Mouse (Mus musculus): ENCODE measurements at regions not wholly inside any gene's neighbourhood (a gene's known extent, or its start where the extent isn't known, plus 50 kb on each side); places are given as distances from the start of the nearest gene placed in this dataset.

DNA sequence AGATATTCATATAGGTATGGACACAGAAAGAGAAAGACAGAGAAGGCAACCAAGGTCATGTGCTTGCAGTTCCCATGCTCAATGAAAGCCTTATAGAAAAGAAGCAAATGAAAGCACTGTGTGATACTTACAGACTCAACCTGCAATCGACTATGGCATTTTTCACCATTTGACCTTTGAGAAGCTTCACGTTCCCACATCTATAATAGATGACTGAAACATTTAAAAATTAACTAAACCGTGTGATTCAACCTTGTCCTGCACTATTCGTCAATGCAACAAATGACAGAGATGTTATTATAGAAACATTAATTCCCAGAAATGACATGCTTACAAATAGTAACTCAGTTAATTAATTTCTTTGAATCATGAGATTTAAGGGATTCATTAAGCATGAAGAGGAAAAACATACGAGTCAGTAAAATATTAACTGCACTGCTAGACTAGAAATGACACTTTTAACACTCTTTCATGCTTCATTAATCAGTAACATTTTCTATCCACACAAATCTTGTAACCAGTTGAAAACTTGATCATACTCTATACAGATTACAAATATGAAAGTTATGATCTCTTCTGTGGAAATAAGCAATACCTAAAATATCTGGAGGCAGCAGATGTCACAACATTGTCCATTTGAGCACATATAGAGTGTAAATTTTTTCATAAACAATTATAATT lies 545.2 kb upstream of the N6amt1 start:
- DNase-seq (ENCODE audit: low spot score): no peak

GRCm38 (mm10) chr16:86806374-86806773 lies 547.6 kb upstream of the N6amt1 start:
- DNase-seq (ENCODE audit: low spot score): no peak

GRCm38 (mm10) chr16:86776086-86776485 lies 577.9 kb upstream of the N6amt1 start:
- DNase-seq (ENCODE audit: low spot score): no peak

DNA sequence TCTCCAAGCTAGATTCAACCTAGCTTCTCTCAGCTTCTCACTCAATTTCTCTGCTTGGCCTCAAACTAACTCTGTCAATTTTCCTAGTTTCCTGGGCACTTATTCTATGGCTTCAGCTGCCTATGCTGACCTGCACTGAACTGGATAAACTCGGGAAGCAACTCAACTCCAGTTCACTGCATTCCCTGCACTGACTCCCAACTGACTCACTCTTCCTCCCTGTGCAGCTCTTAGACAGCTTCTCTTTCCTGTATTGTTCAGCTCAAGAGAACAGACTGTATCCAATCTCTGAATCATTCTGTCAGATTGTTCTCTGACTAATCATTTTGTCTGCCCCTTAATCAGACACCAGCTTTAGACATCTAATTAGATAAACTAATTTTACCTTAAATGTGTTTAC lies 581.4 kb upstream of the N6amt1 start:
- DNase-seq (ENCODE audit: low spot score): no peak

DNA sequence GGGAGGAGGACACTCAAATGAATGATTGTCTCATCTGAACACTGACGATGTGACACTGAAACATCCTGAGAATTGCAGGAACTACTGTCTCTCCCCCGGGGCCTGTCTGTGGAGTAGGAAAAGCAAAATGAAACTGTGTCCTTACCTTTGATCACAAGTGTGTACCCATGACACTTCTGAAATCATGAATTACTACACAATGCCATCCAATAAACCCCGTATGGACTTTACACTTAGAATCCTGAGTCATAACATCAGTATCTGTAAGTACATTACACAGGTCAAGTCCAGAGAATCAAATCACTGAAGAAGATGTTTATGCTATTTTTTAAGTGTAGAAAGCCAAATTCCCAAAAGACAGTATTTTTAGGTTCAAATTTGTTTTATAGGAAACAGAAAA lies 585.1 kb upstream of the N6amt1 start:
- DNase-seq (ENCODE audit: low spot score): no peak

- no peak for DNase-seq (ENCODE audit: low spot score)
Measured at GRCm38 (mm10) chr16:86768355-86768754, 585.6 kb upstream of the N6amt1 start.

DNA sequence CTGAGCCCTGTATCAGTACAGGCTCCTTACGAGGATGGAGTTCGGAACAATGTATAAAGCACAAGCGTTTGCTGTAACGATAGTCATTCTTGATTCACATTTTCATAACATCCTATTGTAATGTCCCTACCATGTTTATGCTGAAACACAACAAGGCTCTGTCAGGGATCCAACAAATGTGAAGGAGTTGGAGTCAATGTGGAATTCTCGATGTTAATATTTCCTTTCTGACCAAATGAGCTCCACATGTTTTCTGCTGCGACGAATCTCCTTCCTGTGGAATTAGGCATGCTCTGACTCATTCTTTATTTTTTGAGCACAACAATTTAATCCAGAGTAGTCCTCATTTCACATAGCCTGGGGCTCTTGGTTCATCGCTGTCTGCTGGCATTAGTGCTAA lies 588.0 kb upstream of the N6amt1 start:
- no peak for DNase-seq (ENCODE audit: low spot score)

GRCm38 (mm10) chr16:86741236-86741635 lies 612.7 kb upstream of the N6amt1 start:
- DNase-seq (ENCODE audit: low spot score): no peak

DNA sequence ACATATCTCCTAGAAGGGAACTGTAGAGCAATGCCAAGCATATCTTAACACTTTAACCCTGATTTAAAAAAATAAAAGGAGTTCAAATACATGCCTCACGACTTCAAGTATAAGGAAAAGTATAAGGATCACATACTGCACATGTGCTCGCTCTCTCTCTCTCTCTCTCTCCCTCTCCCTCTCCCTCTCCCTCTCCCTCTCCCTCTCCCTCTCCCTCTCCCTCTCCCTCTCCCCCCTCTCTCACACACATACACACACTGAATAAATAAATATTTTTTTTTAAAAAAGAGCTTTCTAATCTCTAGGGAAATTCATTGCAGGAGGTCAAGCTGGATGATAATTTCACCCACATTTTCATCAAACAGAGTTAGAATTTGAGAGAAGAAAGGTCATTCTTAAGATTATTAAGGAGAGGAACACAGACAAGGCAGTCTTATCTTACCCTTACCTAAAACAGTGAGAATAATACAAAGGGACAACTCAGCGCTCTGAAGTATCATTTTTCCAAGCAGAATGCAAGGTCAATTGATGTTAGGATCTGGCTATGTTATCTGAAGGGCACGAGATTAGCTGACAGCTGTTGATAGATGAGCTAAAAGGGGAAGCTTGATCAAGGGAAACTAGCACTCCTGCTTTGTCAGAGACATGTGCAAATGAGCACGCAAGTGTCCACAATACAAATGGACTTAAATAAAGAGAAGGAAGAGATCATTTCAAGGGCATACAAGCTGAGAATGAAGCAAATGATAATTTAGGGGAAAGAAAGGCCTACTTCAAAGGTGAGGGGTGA lies 634.8 kb upstream of the N6amt1 start:
- DNase-seq (ENCODE audit: low spot score): no peak

GRCm38 (mm10) chr16:86718353-86718752 lies 635.6 kb upstream of the N6amt1 start:
- DNase-seq (ENCODE audit: low spot score): no peak

DNA sequence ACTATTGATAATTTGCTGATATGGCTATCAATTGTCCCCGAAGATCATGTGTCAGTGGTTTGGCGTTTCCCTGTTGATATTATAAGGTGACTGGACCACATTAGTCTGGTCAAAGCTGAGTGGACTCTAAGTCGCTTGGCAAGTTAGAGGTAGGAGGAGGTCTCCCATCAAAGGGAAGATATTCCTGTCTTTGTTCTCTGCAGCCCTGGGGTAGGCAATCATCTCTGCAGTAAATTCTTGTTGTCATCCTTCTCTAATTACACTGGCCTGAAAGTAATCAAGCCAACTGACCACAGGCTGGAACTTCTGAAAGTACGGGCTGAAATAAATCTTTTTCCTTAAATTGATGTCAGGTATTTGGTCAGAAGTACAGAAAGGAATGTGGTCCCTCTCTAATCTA lies 652.3 kb upstream of the N6amt1 start:
- no peak for DNase-seq (ENCODE audit: low spot score)

- DNase-seq (ENCODE audit: low spot score): no peak
Measured at GRCm38 (mm10) chr16:86694497-86694896, 659.5 kb upstream of the N6amt1 start.

GRCm38 (mm10) chr16:86659154-86659553 lies 694.8 kb upstream of the N6amt1 start:
- DNase-seq (ENCODE audit: low spot score): no peak

DNA sequence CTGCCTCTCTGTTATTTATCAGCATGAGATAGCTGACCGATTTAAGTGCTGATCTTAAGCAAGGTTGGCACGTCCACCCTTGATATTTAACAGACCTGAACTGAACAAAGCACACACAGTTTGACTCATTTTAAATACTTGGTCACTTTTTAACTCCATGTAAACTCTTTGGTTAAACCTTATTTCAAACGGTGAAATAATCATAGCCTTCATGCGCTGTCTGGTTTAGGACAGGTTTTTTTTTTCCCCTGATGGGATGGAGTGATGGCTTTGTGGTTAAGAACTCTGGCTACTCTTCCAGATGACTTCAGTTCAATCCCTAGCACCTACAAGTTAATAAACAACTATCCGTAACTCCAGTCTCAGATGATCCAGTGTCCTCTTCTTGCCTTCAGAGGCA lies 706.7 kb upstream of the N6amt1 start:
- no peak for DNase-seq (ENCODE audit: low spot score)

DNA sequence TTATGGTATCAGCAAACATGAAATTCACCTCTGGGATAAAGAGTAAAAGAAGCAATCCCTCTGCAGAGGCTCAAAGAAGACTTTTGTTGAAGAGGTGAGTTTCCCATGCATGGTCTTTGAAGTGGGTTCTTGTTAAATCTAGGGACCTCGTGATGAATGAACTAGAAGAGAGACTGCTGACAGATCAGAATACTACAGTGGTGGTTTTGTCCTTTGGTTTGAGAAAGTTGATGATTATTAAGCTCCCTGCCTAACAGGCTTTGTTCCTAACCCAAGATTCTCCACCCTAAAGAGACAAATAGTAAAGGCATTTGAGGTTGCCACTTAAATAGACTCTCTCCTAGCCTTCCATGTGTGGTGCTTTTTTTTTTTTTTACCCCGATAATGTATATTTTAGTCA lies 707.2 kb upstream of the N6amt1 start:
- DNase-seq (ENCODE audit: low spot score): no peak

- no peak for DNase-seq (ENCODE audit: low spot score)
Measured at GRCm38 (mm10) chr16:86645436-86645835, 708.5 kb upstream of the N6amt1 start.

DNA sequence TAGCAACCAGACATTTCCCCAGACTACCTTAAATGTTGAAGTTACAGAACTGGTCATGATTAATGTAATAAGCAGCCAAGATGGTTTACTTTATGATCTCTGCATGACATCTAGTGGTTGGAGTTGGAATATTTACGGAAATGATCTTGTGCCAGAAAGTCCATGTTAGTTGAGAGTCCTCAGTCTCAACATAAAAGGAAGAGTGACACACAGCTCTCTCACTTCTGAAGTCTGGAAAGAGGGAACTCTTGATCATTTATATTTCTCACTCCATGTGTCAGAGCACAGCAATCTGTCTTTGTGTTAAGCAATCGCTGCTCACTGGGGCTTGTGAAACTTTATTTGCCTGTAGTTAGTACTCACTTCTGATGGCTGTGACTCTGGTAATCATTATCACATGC lies 709.1 kb upstream of the N6amt1 start:
- no peak for DNase-seq (ENCODE audit: low spot score)

DNA sequence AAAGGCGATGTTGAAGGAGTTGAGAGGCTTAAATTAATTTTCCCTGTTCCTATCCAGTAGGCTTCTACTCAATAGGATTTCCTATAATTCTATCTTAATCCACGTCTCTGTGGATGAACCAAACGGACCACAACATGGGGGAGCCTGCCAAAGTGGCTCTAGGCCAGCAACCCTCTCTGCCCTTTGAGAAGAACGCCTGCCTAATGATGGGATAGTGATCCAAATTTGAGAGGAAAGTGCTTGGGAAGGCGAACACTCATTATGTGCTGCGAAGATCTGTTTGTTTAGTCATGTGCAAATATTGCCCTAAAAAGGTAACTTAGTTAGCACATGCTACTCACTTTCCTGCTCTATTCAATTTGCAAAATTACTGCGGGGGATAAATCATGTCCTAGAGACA lies 702.5 kb upstream of the Adamts5 start:
- DNase-seq (ENCODE audit: low spot score): no peak

GRCm38 (mm10) chr16:86594992-86595391 lies 693.4 kb upstream of the Adamts5 start:
- DNase-seq (ENCODE audit: low spot score): no peak

DNA sequence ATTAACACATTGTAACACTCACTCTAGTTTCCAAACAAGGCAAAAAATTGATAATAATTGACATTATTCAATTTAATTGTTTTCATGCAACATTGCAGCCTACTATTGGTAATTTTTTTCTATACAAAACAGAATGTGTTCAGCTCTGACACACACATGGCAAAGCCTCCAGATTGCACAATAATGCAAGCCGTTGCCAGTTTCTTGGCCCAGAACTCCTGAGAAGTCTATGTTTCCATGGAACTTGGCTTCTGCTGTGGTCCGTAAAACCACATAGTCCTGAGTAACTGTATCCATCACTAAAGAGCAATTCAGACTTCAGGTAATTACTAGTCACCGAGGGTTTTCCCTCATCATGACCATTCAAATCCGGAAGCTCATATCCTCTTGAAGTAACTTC lies 684.4 kb upstream of the Adamts5 start:
- DNase-seq (ENCODE audit: low spot score): no peak

GRCm38 (mm10) chr16:86578281-86578680 lies 676.7 kb upstream of the Adamts5 start:
- DNase-seq (ENCODE audit: low spot score): no peak

GRCm38 (mm10) chr16:86547465-86548043 lies 645.9 kb upstream of the Adamts5 start:
- DNase-seq (ENCODE audit: low spot score): no peak

DNA sequence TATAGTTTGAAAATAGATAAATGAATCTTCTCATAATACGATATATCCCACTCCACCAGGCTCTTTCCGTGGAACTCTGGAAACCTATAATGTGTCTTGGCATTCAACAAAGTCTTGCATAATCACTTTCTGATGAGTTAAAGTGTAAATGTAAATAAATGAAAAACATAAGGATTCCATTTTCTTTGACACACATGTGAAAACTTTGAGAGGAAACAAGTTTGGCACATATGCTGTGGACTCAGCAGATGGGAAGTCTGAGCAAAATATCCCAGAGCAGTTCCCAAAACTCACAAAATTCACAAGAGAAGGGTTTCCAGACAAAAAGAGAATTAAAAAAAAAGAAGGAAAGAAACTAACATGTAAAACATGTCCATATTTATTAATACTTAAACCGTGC lies 645.3 kb upstream of the Adamts5 start:
- DNase-seq (ENCODE audit: low spot score): no peak

Data from urinary bladder, adult 2 months (tissue).